Mouse (Mus musculus) myocyte (in vitro differentiated cells): Measurements from ENCODE around the gene Trmt1.

Source experiments
- POLR2A ChIP-seq: IDR thresholded peaks from one replicate; pipeline ENCODE4 v1.6.1; 2011; ENCODE audit warnings: low read depth, mild to moderate bottlenecking, control low read depth, moderate library complexity; ENCODE audit not compliant: insufficient read length
- USF1 ChIP-seq: IDR thresholded peaks from one replicate; pipeline ENCODE4 v1.6.1; 2011; ENCODE audit warnings: low read depth, mild to moderate bottlenecking, control low read depth, moderate library complexity

- TF ChIP-seq POLR2A (no peak), USF1 (no peak)
Measured at GRCm38 (mm10) chr8:84677305-84677704, 8.8 kb upstream of the Trmt1 start.
